Mouse (Mus musculus) spleen, embryonic (tissue): ENCODE measurements around the gene Rcan3.

Source experiments
- CTCF ChIA-PET: fragments of 350-600 bp; sonication (Branson Sonifier 250); formaldehyde crosslinking; loops from one replicate; lab custom pipeline; 2022; lab: Charles Lee

Rcan3 gene

GRCm38 (mm10) chr4:135433443-135434394 is at the start of gene Rcan3:
Rcan3 (minus strand) TSS chr4:135433853.
- CTCF ChIA-PET = no interaction called here

GRCm38 (mm10) chr4:135480370-135480769 is 46.7 kb upstream of the Rcan3 start:
- CTCF ChIA-PET = no interaction called here

GRCm38 (mm10) chr4:135477851-135478250 is 44.2 kb upstream of the Rcan3 start:
- CTCF ChIA-PET = interaction anchor here (0.7 kb wide), 1 partner anchor 14 kb away, joined by 6 read pairs; no protein-coding TSS in a partner anchor

GRCm38 (mm10) chr4:135463406-135463805 is 29.8 kb upstream of the Rcan3 start:
- CTCF ChIA-PET = no interaction called here

- CTCF ChIA-PET = no interaction called here
Observed at GRCm38 (mm10) chr4:135453572-135453971, 19.9 kb upstream of the Rcan3 start.

GRCm38 (mm10) chr4:135453164-135453563 is 19.5 kb upstream of the Rcan3 start:
- CTCF ChIA-PET = interaction anchor here (0.7 kb wide), 1 partner anchor 241 kb away, joined by 3 read pairs; no protein-coding TSS in a partner anchor

- CTCF ChIA-PET = no interaction called here
Observed at GRCm38 (mm10) chr4:135451360-135452015, 17.8 kb upstream of the Rcan3 start.

- CTCF ChIA-PET = interaction anchor here (0.8 kb wide), 1 partner anchor 11 kb away, joined by 6 read pairs; no protein-coding TSS in a partner anchor
Observed at GRCm38 (mm10) chr4:135442473-135442872, 8.8 kb upstream of the Rcan3 start.

GRCm38 (mm10) chr4:135439904-135440522 is 6.4 kb upstream of the Rcan3 start:
- CTCF ChIA-PET = no interaction called here

- CTCF ChIA-PET = no interaction called here
Observed at GRCm38 (mm10) chr4:135439188-135439647, 5.6 kb upstream of the Rcan3 start.

GRCm38 (mm10) chr4:135437924-135438323 is 4.3 kb upstream of the Rcan3 start:
- CTCF ChIA-PET = interaction anchor here (0.6 to 1.0 kb wide), 6 partner anchors 32 to 524 kb away, joined by 3 to 13 read pairs (median 5); partner anchors contain the start of gene Syf2

- CTCF ChIA-PET = no interaction called here
Observed at GRCm38 (mm10) chr4:135436291-135436690, 2.6 kb upstream of the Rcan3 start.

GRCm38 (mm10) chr4:135434395-135434789 is 739 bp upstream of the Rcan3 start:
- CTCF ChIA-PET = no interaction called here

- CTCF ChIA-PET = no interaction called here
Observed at GRCm38 (mm10) chr4:135433086-135433442, 589 bp downstream of the Rcan3 start.

GRCm38 (mm10) chr4:135429990-135430760 is 3.5 kb downstream of the Rcan3 start:
- CTCF ChIA-PET = no interaction called here

- CTCF ChIA-PET = no interaction called here
Observed at GRCm38 (mm10) chr4:135429383-135429782, 4.3 kb downstream of the Rcan3 start.

GRCm38 (mm10) chr4:135426587-135426986 is 7.1 kb downstream of the Rcan3 start:
- CTCF ChIA-PET = interaction anchor here (0.6 to 0.7 kb wide), 2 partner anchors 10 to 199 kb away, joined by 3 to 8 read pairs; no protein-coding TSS in a partner anchor

- CTCF ChIA-PET = no interaction called here
Observed at GRCm38 (mm10) chr4:135425625-135426024, 8.0 kb downstream of the Rcan3 start.

GRCm38 (mm10) chr4:135420961-135421360 is 12.7 kb downstream of the Rcan3 start:
- CTCF ChIA-PET = no interaction called here

- CTCF ChIA-PET = no interaction called here
Observed at GRCm38 (mm10) chr4:135420416-135420815, 13.2 kb downstream of the Rcan3 start.

GRCm38 (mm10) chr4:135419996-135420395 is 13.7 kb downstream of the Rcan3 start:
- CTCF ChIA-PET = no interaction called here
